Mouse (Mus musculus): ENCODE results near the gene Dido1. TPM values are rescaled to one million over a fixed set of nuclear protein-coding genes. Genes with fewer than 3 reads are reported as not detected.
"Not testable (repeated sequence)": the region's sequence is repeated elsewhere in the genome, so short reads cannot be mapped to it uniquely, and the experiment has no call there.

Gene Dido1
- polyA plus RNA-seq, 1 experiment = 42.2 TPM

DNA sequence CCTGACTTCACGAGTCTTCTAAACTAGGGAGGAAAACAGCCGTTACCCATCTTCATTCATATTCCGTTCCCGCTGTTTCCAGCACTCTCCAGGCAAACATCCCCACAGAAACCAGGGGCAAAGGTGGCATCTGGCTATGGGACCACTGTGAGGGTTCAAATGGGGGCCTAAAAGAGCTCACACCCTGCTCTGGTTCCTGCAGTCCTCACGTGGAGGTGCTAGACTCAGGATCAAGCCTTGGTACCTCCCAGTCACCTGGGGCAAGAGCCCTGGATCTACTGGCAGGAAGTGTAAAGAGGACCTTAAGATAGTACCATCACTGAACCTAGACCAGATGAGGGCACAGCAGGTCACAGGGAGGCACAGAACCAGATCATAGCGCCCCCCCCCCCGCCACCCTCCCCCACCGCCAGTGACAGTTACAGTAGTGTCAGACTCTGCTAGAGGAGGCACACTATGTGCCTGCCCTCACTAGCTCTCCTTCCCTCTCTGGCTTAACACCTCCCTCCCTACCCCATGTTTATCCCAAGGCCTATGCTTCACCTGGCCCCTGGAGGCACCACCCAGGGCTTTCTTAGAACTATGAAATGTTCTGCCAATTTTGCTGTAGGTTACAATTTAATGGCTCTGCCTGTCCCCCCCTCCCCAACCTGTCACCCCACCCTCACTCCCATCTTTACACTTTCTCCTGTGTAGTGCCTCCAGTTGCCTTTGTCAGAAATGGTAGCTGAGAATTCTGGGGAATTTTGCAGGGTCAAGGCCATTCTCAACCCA is 16.2 kb upstream of the Dido1 start:
- WGBS = 11% methylated on average over 8 of the region's 8 CpGs
- Histone ChIP-seq H3K27me3 (ENCODE audit: control insufficient read depth, insufficient read depth, low read length) (no peaks in the 10 kb centered on the region), H3K4me3 (ENCODE audit: control insufficient read depth, insufficient read depth, low read length) (peak overlapping the region; percentile 44), H3K36me3 (ENCODE audit: control insufficient read depth, insufficient read depth, low read length) (peaks cover 15% of the 10 kb centered on the region), H3K27ac (ENCODE audit: control insufficient read depth, insufficient read depth, low read length) (peak overlapping the region; percentile 50), H3K4me1 (replicated peaks; ENCODE audit: control insufficient read depth, insufficient read depth, low read length) (peaks cover 53% of the 10 kb centered on the region)
- TF ChIP-seq POLR2A (IDR thresholded peaks at IDR 0.05; ENCODE audit: control insufficient read depth, extremely low read depth, insufficient read depth, low read length, poor library complexity) (no peak), CTCF (IDR thresholded peaks at IDR 0.05; ENCODE audit: borderline replicate concordance, control insufficient read depth, extremely low read depth, insufficient read depth, low read length, poor library complexity) (no peak)
- DNase-seq = no peak

DNA sequence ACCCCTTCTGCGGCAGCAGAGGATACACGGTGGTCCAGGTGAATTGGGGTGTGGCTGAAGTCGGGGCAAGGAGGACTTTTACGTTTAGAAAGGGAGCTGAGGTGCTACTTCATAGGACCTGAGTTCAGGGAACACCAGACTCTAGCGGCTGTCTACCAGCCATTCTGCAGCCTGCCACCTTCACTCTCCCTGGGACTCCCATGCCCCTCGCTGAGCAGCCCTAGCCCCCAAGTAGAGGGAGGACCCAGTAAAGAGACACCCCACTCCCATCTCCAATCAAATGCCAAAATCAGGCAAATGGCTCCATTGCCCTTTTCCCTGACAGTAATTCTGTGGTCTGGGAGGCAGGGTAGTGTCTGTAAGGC is 15.6 kb upstream of the Dido1 start:
- DNase-seq = no peak
- no peaks in the 10 kb centered on the region for H3K27me3 ChIP-seq (ENCODE audit: control insufficient read depth, insufficient read depth, low read length)
- H3K4me3 ChIP-seq (ENCODE audit: control insufficient read depth, insufficient read depth, low read length) = peak overlapping the region; percentile 44
- TF ChIP-seq POLR2A (IDR thresholded peaks at IDR 0.05; ENCODE audit: control insufficient read depth, extremely low read depth, insufficient read depth, low read length, poor library complexity) (no peak), CTCF (IDR thresholded peaks at IDR 0.05; ENCODE audit: borderline replicate concordance, control insufficient read depth, extremely low read depth, insufficient read depth, low read length, poor library complexity) (no peak)
- H3K27ac ChIP-seq (ENCODE audit: control insufficient read depth, insufficient read depth, low read length) = peak overlapping the region; percentile 50
- WGBS = under 1% methylated on average over 6 of the region's 6 CpGs
- peaks cover 22% of the 10 kb centered on the region for H3K36me3 ChIP-seq (ENCODE audit: control insufficient read depth, insufficient read depth, low read length)
- peaks cover 48% of the 10 kb centered on the region for H3K4me1 ChIP-seq (replicated peaks; ENCODE audit: control insufficient read depth, insufficient read depth, low read length)

DNA sequence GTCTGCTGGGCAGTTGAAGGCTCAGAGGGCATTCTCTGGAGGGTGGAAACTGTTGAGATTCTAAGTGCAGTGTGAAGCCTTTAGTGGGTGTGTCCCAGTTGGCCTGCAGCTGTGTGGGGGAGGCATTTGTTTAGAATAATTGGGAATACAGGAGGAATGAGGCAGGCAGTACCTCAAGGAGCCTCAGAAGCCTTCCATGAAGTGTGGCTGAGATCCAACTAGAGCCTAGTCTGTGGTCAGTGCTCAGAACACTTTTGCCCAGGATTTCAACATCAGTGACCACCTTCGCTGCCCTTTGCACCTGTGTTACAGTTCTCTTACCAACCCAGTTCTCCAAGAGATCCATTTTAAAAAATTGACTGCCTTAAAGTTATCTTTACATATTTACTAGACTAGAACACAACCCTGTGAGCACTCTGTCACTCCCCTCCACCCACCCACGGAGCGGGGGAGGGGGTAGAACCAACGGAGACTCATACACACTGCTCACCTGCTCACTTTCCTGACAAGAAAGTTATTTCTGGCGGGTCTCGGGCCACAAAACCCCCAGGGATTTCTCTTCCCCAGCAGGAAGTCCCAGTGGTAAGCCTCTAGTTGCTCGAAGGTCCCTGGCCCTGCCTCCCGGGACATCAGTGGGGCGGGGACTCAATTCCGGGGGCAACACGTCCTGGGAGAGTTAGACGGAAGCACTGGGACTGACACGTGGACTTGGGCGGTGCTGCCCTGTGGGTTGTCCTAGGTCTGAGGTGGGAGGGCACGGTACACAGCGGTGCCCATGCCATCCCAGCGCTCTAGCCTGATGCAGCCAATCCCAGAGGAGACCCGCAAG is 15.0 kb upstream of the Dido1 start, which contains the start of gene Slc17a9:
Gene Slc17a9, plus strand, starts transcription at position 679 of the 829 bp plus-strand sequence.
- 5% methylated on average over 18 of the region's 18 CpGs for WGBS
- no peaks in the 10 kb centered on the region for H3K27me3 ChIP-seq (ENCODE audit: control insufficient read depth, insufficient read depth, low read length)
- H3K27ac ChIP-seq (ENCODE audit: control insufficient read depth, insufficient read depth, low read length) = peak within 1 kb of the TSS; percentile 50
- no peak for TF ChIP-seq POLR2A (IDR thresholded peaks at IDR 0.05; ENCODE audit: control insufficient read depth, extremely low read depth, insufficient read depth, low read length, poor library complexity)
- H3K4me3 ChIP-seq (ENCODE audit: control insufficient read depth, insufficient read depth, low read length) = peak within 1 kb of the TSS; percentile 44
- peak; percentile 54 for DNase-seq
- H3K36me3 ChIP-seq (ENCODE audit: control insufficient read depth, insufficient read depth, low read length) = peaks cover 28% of the 10 kb centered on the region
- H3K4me1 ChIP-seq (replicated peaks; ENCODE audit: control insufficient read depth, insufficient read depth, low read length) = peaks cover 48% of the 10 kb centered on the region

DNA sequence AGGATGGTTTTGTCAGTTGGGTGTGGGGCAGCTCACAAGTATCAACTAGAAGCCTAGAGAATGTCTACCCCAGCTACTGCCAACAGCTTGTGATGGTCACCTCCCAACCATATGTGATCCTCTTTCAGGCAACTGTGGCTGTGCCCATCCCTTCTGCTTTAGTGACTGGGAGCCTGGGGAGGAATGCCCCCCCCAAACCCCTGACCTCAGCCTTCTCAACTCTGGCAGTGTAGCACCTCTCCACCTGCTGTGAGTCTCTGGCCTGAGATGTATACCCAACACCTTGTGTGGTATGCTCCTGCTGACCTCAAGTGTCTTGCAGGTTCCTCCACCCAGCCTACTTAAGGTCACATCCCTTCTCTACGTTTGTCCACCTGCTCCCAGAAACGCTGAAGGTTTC is 14.1 kb upstream of the Dido1 start:
- no peak for TF ChIP-seq CTCF (IDR thresholded peaks at IDR 0.05; ENCODE audit: borderline replicate concordance, control insufficient read depth, extremely low read depth, insufficient read depth, low read length, poor library complexity)
- TF ChIP-seq POLR2A (IDR thresholded peaks at IDR 0.05; ENCODE audit: control insufficient read depth, extremely low read depth, insufficient read depth, low read length, poor library complexity) = no peak
- peaks cover 45% of the 10 kb centered on the region for H3K4me1 ChIP-seq (replicated peaks; ENCODE audit: control insufficient read depth, insufficient read depth, low read length)
- no peak overlapping the region for H3K27ac ChIP-seq (ENCODE audit: control insufficient read depth, insufficient read depth, low read length)
- H3K36me3 ChIP-seq (ENCODE audit: control insufficient read depth, insufficient read depth, low read length) = peaks cover 37% of the 10 kb centered on the region
- no peaks in the 10 kb centered on the region for H3K27me3 ChIP-seq (ENCODE audit: control insufficient read depth, insufficient read depth, low read length)
- WGBS = 85% methylated on average over 2 of the region's 2 CpGs
- DNase-seq = no peak
- H3K4me3 ChIP-seq (ENCODE audit: control insufficient read depth, insufficient read depth, low read length) = no peak overlapping the region

DNA sequence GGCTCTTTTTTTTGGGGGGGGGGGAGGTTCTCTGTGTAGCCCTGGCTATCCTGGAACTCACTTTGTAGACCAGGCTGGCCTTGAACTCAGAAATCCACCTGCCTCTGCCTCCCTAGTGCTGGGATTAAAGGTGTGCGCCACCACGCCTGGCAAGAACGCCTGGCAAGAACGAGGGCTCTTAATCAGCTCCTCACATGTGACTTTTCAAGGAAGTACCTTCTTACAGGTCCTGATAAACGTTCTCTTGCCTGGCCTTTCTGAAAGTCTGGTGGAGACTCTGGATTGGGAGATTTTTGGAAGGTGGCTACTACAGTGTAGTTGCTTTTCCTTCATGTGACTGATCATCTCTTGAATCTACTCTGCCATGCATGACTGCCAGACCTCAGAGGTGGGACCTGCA is 12.9 kb upstream of the Dido1 start:
- H3K27ac ChIP-seq (ENCODE audit: control insufficient read depth, insufficient read depth, low read length); H3K4me3 ChIP-seq (ENCODE audit: control insufficient read depth, insufficient read depth, low read length); H3K27me3 ChIP-seq (ENCODE audit: control insufficient read depth, insufficient read depth, low read length); DNase-seq: not testable (repeated sequence)
- Histone ChIP-seq H3K4me1 (replicated peaks; ENCODE audit: control insufficient read depth, insufficient read depth, low read length) (peaks cover 33% of the 10 kb centered on the region), H3K36me3 (ENCODE audit: control insufficient read depth, insufficient read depth, low read length) (peaks cover 48% of the 10 kb centered on the region)
- 91% methylated on average over 5 of the region's 5 CpGs for WGBS

DNA sequence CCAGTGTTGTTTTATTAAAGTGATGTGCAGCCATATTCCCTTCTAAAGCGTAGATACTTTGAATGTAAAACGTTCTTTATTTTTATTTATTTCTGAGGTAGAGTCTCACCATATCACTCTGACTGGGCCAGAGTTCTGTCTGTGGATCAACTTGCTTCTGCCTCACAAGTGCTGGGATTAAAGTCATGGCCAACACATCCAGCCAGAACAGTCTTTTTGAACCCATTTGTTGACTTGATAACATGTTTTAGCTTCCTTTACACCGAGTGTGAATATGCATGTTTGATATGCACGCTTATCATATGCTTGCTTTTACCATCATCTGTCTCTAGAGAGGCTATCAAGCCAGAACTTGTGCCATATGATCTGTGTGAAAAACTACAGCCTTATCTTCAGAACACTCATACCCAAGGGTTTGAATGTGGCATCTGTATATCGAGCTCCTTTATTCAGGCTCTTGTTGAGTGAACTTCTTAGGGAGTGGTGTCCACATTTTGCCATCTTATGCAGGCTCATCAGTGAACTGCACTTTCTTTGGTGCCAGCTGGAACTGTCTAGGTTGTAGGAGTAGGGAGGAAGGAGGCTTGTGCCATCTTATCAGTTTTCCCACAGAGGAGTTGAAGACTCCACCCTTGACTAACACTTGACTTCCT is 2.4 kb upstream of the Dido1 start:
- H3K27ac ChIP-seq (ENCODE audit: control insufficient read depth, insufficient read depth, low read length) = no peak overlapping the region
- H3K4me1 ChIP-seq (replicated peaks; ENCODE audit: control insufficient read depth, insufficient read depth, low read length) = peaks cover 10% of the 10 kb centered on the region
- 93% methylated on average over 5 of the region's 5 CpGs for WGBS
- H3K36me3 ChIP-seq (ENCODE audit: control insufficient read depth, insufficient read depth, low read length) = peaks cover 23% of the 10 kb centered on the region
- no peak overlapping the region for H3K4me3 ChIP-seq (ENCODE audit: control insufficient read depth, insufficient read depth, low read length)
- no peaks in the 10 kb centered on the region for H3K27me3 ChIP-seq (ENCODE audit: control insufficient read depth, insufficient read depth, low read length)
- no peak for TF ChIP-seq CTCF (IDR thresholded peaks at IDR 0.05; ENCODE audit: borderline replicate concordance, control insufficient read depth, extremely low read depth, insufficient read depth, low read length, poor library complexity)
- no peak for TF ChIP-seq POLR2A (IDR thresholded peaks at IDR 0.05; ENCODE audit: control insufficient read depth, extremely low read depth, insufficient read depth, low read length, poor library complexity)
- no peak for DNase-seq

All from thymus, adult 2 months (tissue).